Mouse (Mus musculus) monocyte, adult 5-6 weeks (primary cell): ENCODE results near the gene Tcstv3. TPM values are rescaled to one million over a fixed set of nuclear protein-coding genes. Genes with fewer than 3 reads are reported as not detected.
"Not testable (repeated sequence)": the region's sequence is repeated elsewhere in the genome, so short reads cannot be mapped to it uniquely, and the experiment has no call there.

Experiments
- ATAC-seq: fragments of 153-309, 156-312 bp; replicated peaks from 2 replicates; pipeline ENCODE4 v1.8.0; 2017; ENCODE audit warnings: mild to moderate bottlenecking; ENCODE audit not compliant: low TSS enrichment, insufficient number of reproducible peaks, severe bottlenecking, poor library complexity, low FRiP score
- total RNA-seq: library from RNA; stranded (forward); fragments of 200-1000, 200-491, 200-594 nt; gene quantifications from 3 replicates; pipeline ENCODE4 v1.2.3, GENCODE M21; 2017

The Tcstv3 gene
- total RNA-seq, result not detected in 3 replicates

GRCm38 (mm10) chr13:120316578-120316977 lies at the start of gene Tcstv3:
Tcstv3 (plus strand) TSS chr13:120316878.
- not testable (repeated sequence) for ATAC-seq

DNA sequence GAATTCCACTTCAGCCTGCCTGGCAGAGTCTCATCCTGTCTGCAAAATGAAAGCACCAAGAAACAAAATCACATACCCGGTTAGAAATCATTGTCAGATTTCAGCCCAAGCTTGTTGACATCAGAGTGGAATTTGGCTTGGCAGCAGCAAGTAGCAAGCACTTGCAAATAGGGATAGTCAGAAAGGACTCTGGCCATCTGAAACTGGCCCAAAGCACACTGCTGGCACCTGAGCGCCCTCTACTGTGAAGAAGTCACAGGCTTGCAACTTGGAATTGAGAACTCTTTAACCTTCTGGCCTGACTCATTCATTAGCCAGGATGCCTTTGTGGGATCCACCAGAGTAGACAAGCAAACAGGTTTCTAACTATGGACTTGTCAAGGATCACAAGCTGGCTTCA lies 38.8 kb upstream of the Tcstv3 start:
- ATAC-seq, result peak; percentile 66; the same call in 1 of the 2 replicates

GRCm38 (mm10) chr13:120278784-120279183 lies 37.9 kb upstream of the Tcstv3 start:
- peak; percentile 31; the same call in 1 of the 2 replicates for ATAC-seq

GRCm38 (mm10) chr13:120299324-120299894 lies 17.3 kb upstream of the Tcstv3 start:
- 0 out of 2 replicates have a peak, but pooled peaks have one; percentile 52 for ATAC-seq

GRCm38 (mm10) chr13:120299991-120300442 lies 16.7 kb upstream of the Tcstv3 start, which contains the start of gene BC147527:
BC147527 (plus strand) TSS chr13:120300392.
- ATAC-seq, result peak; percentile 79

DNA sequence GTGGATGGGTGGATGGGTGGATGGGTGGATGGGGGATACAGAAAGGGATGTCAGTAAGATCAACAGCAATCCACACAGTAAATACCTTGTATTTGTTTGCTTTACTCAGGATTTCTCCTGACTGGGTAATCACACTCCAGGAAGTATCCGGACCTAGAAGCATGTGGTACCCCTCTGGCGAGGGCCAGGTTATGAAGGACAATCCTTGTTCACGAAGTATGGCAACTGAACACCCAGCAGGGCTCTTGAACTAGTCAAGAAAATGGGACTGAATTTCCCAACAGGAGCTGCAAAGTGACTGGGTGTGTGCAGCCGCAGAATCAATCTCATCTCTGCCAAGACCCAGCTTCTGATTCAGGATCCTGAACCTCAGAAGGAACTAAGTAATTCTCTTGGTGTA lies 15.8 kb upstream of the Tcstv3 start:
- ATAC-seq, result no peak

GRCm38 (mm10) chr13:120310749-120311148 lies 5.9 kb upstream of the Tcstv3 start:
- no peak for ATAC-seq

- peak; percentile 59; the same call in 1 of the 2 replicates for ATAC-seq
These were observed 3.1 kb upstream of the Tcstv3 start for GRCm38 (mm10) chr13:120313584-120313983.

- no peak for ATAC-seq
These were observed 3.5 kb downstream of the Tcstv3 start for GRCm38 (mm10) chr13:120320183-120320582.

DNA sequence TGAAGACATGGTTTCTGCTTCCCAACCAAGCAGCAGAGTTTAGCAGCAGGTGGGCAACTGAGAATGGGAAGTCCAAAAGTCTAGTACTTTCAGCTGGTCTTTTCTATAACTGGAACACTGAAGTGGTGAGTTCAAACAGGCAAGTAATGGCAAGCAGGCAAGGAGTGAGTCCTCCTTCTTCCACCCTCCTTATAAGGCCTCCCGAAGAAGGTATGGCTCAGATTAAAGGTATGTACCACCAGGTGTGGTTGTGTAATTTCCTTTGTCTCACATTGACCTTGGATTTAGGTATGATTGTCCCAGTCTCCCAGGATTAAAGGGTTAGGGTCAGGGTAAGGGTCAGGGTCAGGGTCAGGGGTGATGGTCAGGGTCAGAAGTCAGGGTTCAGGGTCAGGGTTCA lies 4.0 kb downstream of the Tcstv3 start:
- ATAC-seq, result no peak

Other genes with a start within 250 kb of the Tcstv3 start
- gene Gm20767, start 176.6 kb upstream of the Tcstv3 start, total RNA-seq, result not detected in 3 replicates
- gene Gm21818, start 144.4 kb upstream of the Tcstv3 start, total RNA-seq, result not detected in 3 replicates
- not detected in 3 replicates for gene Gm21762, start 100.9 kb upstream of the Tcstv3 start, total RNA-seq
- gene Gm21731, start 77.8 kb upstream of the Tcstv3 start, total RNA-seq, result not detected in 3 replicates
- not detected in 3 replicates for gene AF067061, start 53.8 kb upstream of the Tcstv3 start, total RNA-seq
- gene BC147527, start 16.5 kb upstream of the Tcstv3 start, total RNA-seq, result 24.2 to 71.2 TPM (median 35.6 TPM) in 3 replicates